Mouse (Mus musculus) c-Kit-positive CD71-positive TER-119-positive erythroid progenitor cells, embryonic 14.5 days (primary cell): ENCODE data around the gene Tm4sf19.

Experiments used
- DNase-seq: peaks from one replicate; pipeline ENCODE4 v3.0.0-alpha.2; 2013; ENCODE audit warnings: low spot score

Gene Tm4sf19

GRCm38 (mm10) chr16:32400267-32400666 is at the start of gene Tm4sf19:
TSS of gene Tm4sf19 (plus strand) at chr16:32400506.
- DNase-seq, result no peak

- DNase-seq, result no peak
Measured at GRCm38 (mm10) chr16:32350776-32351175, 49.5 kb upstream of the Tm4sf19 start.

- no peak for DNase-seq
Measured at GRCm38 (mm10) chr16:32363530-32363929, 36.8 kb upstream of the Tm4sf19 start.

- peak; percentile 21 for DNase-seq
Measured at GRCm38 (mm10) chr16:32371351-32371750, 29.0 kb upstream of the Tm4sf19 start.

GRCm38 (mm10) chr16:32379575-32379974 is 20.7 kb upstream of the Tm4sf19 start:
- DNase-seq, result no peak

- no peak for DNase-seq
Measured at GRCm38 (mm10) chr16:32382901-32383300, 17.4 kb upstream of the Tm4sf19 start.

- no peak for DNase-seq
Measured at GRCm38 (mm10) chr16:32384885-32385284, 15.4 kb upstream of the Tm4sf19 start.

GRCm38 (mm10) chr16:32386826-32387225 is 13.5 kb upstream of the Tm4sf19 start:
- no peak for DNase-seq

GRCm38 (mm10) chr16:32389049-32389448 is 11.3 kb upstream of the Tm4sf19 start:
- DNase-seq, result peak; percentile 16

- DNase-seq, result no peak
Measured at GRCm38 (mm10) chr16:32389841-32390240, 10.5 kb upstream of the Tm4sf19 start.

- no peak for DNase-seq
Measured at GRCm38 (mm10) chr16:32390882-32391281, 9.4 kb upstream of the Tm4sf19 start.

- DNase-seq, result no peak
Measured at GRCm38 (mm10) chr16:32395679-32396540, 4.4 kb upstream of the Tm4sf19 start.

GRCm38 (mm10) chr16:32396541-32396835 is 3.8 kb upstream of the Tm4sf19 start:
- DNase-seq, result no peak

- no peak for DNase-seq
Measured at GRCm38 (mm10) chr16:32398206-32398605, 2.1 kb upstream of the Tm4sf19 start.

- DNase-seq, result no peak
Measured at GRCm38 (mm10) chr16:32401335-32401965, 1.1 kb downstream of the Tm4sf19 start.

- DNase-seq, result no peak
Measured at GRCm38 (mm10) chr16:32402818-32403217, 2.5 kb downstream of the Tm4sf19 start.

- no peak for DNase-seq
Measured at GRCm38 (mm10) chr16:32405716-32406115, 5.4 kb downstream of the Tm4sf19 start.

- no peak for DNase-seq
Measured at GRCm38 (mm10) chr16:32406671-32407070, 6.4 kb downstream of the Tm4sf19 start.

- DNase-seq, result no peak
Measured at GRCm38 (mm10) chr16:32407730-32408129, 7.4 kb downstream of the Tm4sf19 start.

- no peak for DNase-seq
Measured at GRCm38 (mm10) chr16:32417457-32417856, 17.2 kb downstream of the Tm4sf19 start.

- peak; percentile 82 for DNase-seq
Measured at GRCm38 (mm10) chr16:32419517-32420483, 19.5 kb downstream of the Tm4sf19 start, which contains the start of gene Tctex1d2. TSS of gene Tctex1d2 (plus strand) at chr16:32419702.

- DNase-seq, result no peak
Measured at GRCm38 (mm10) chr16:32427506-32427905, 27.2 kb downstream of the Tm4sf19 start.
